In genomic region chr8:48109373-48109855, GRCm38 (mm10) we compare ENCODE assay signal across 8 mouse cellular contexts. TPM values are rescaled to one million over a fixed set of nuclear protein-coding genes. Genes with fewer than 3 reads are reported as not detected.
A peak's percentile ranks its signal among the peaks of the same experiment; 100 is the strongest.
DNase-seq lines count a peak whose midpoint lies in the region; ATAC-seq and TF ChIP-seq lines count a peak whose summit lies in the region.

No protein-coding gene starts in this region.

- TF ChIP-seq POLR2A in cortical plate, adult 2 months (IDR thresholded peaks at IDR 0.05; ENCODE audit: extremely low read depth, insufficient read depth, low read length): no peak

- no peak for DNase-seq in kidney, adult 11 months
- DNase-seq in urinary bladder, postnatal 10 days (ENCODE audit: low spot score): no peak
- DNase-seq in testis, postnatal 14 days (ENCODE audit: low spot score): no peak
- DNase-seq in cerebellum, postnatal 25 days: no peak

- peak overlapping the region; percentile 81; the same call in 1 of the 2 replicates for H3K9ac ChIP-seq in kidney, embryonic 14.5 days (ENCODE audit: low read depth, low read length)
- H3K9ac ChIP-seq in hindbrain, embryonic 16.5 days (ENCODE audit: low read depth, low read length): peak overlapping the region; percentile 85
- peak overlapping the region; percentile 77 for H3K9ac ChIP-seq in midbrain, embryonic 13.5 days (replicated peaks)

- no peaks in the 10 kb centered on the region for H3K27me3 ChIP-seq in kidney, embryonic 14.5 days (ENCODE audit: control insufficient read depth, insufficient read depth, low read length)
- H3K27me3 ChIP-seq in hindbrain, embryonic 16.5 days (replicated peaks; ENCODE audit: control insufficient read depth, insufficient read depth, low read length): no peaks in the 10 kb centered on the region
- H3K27me3 ChIP-seq in midbrain, embryonic 13.5 days: no peaks in the 10 kb centered on the region

- H3K9me3 ChIP-seq in kidney, embryonic 14.5 days (ENCODE audit: control insufficient read depth, low read length): peaks cover 4% of the 10 kb centered on the region; the same call in 1 of the 2 replicates
- no peaks in the 10 kb centered on the region for H3K9me3 ChIP-seq in hindbrain, embryonic 16.5 days (ENCODE audit: control insufficient read depth, low read length)
- H3K9me3 ChIP-seq in midbrain, embryonic 13.5 days: 0 out of 2 replicates have a peak, but pooled peaks cover 7% of the 10 kb centered on the region

- H3K4me1 ChIP-seq in kidney, embryonic 14.5 days (ENCODE audit: control insufficient read depth, insufficient read depth, low read length): peaks cover 9% of the 10 kb centered on the region; the same call in 1 of the 2 replicates
- no peaks in the 10 kb centered on the region; the same call in 1 of the 2 replicates for H3K4me1 ChIP-seq in cortical plate, adult 2 months (ENCODE audit: control insufficient read depth, insufficient read depth, low read length)
- peaks cover 4% of the 10 kb centered on the region for H3K4me1 ChIP-seq in hindbrain, embryonic 16.5 days (ENCODE audit: control insufficient read depth, insufficient read depth, low read depth, low read length)
- peaks cover 13% of the 10 kb centered on the region for H3K4me1 ChIP-seq in midbrain, embryonic 13.5 days (replicated peaks)

- TF ChIP-seq CTCF in cortical plate, adult 2 months (IDR thresholded peaks at IDR 0.05; ENCODE audit: extremely low read depth, insufficient read depth, low read length): no peak

- WGBS in kidney, embryonic 14.5 days: 14% methylated on average over 5 of the region's 5 CpGs
- WGBS in hindbrain, embryonic 16.5 days: 35% methylated on average over 5 of the region's 5 CpGs
- WGBS in midbrain, embryonic 13.5 days: 42% methylated on average over 5 of the region's 5 CpGs

- H3K36me3 ChIP-seq in kidney, embryonic 14.5 days (ENCODE audit: control insufficient read depth, insufficient read depth, low read length): peaks cover 7% of the 10 kb centered on the region
- H3K36me3 ChIP-seq in hindbrain, embryonic 16.5 days (ENCODE audit: control insufficient read depth, insufficient read depth, low read length): no peaks in the 10 kb centered on the region
- no peaks in the 10 kb centered on the region for H3K36me3 ChIP-seq in midbrain, embryonic 13.5 days

- no peak overlapping the region; the same call in 1 of the 2 replicates for H3K27ac ChIP-seq in kidney, embryonic 14.5 days (ENCODE audit: low read depth, low read length)
- H3K27ac ChIP-seq in cortical plate, adult 2 months (ENCODE audit: insufficient read depth, low read length): no peak overlapping the region
- no peak overlapping the region for H3K27ac ChIP-seq in hindbrain, embryonic 16.5 days (ENCODE audit: low read depth, low read length)
- H3K27ac ChIP-seq in midbrain, embryonic 13.5 days: no peak overlapping the region

- H3K4me2 ChIP-seq in kidney, embryonic 14.5 days (replicated peaks; ENCODE audit: low read depth, low read length): peak overlapping the region; percentile 64
- H3K4me2 ChIP-seq in hindbrain, embryonic 16.5 days (ENCODE audit: low read length): peak overlapping the region; percentile 91
- peak overlapping the region; percentile 76 for H3K4me2 ChIP-seq in midbrain, embryonic 13.5 days (replicated peaks)

- peak; percentile 72 for ATAC-seq in kidney, embryonic 14.5 days (ENCODE audit: low FRiP score, low TSS enrichment)
- ATAC-seq in hindbrain, embryonic 16.5 days: peak; percentile 55
- ATAC-seq in midbrain, embryonic 13.5 days: peak; percentile 64

- H3K4me3 ChIP-seq in kidney, embryonic 14.5 days (ENCODE audit: low read length): peak overlapping the region; percentile 67
- peak overlapping the region; percentile 73 for H3K4me3 ChIP-seq in cortical plate, adult 2 months (ENCODE audit: insufficient read depth, low read length)
- H3K4me3 ChIP-seq in hindbrain, embryonic 16.5 days (ENCODE audit: low read length): peak overlapping the region; percentile 76
- peak overlapping the region; percentile 67 for H3K4me3 ChIP-seq in midbrain, embryonic 13.5 days (replicated peaks)

RNA-seq across cellular contexts. Expression of gene Dctd, which starts 10.5 kb away (rescaled TPM):
- 43.1 and 46.3 TPM in 2 replicates for polyA plus RNA-seq in kidney, embryonic 14.5 days (2014; fragmentation: Nextera tagmentation; extraction: Ambion mirVana)
- polyA plus RNA-seq in cortical plate, adult 2 months (2012; rRNA removed): 16.1 and 17.2 TPM in 2 replicates
- polyA plus RNA-seq in hindbrain, embryonic 16.5 days (2015; fragmentation: Nextera tagmentation; extraction: Ambion mirVana): 14.7 and 16.4 TPM in 2 replicates
- polyA plus RNA-seq in midbrain, embryonic 13.5 days (2015; fragmentation: Nextera tagmentation; extraction: Ambion mirVana): 6.7 and 8.8 TPM in 2 replicates
